Mouse (Mus musculus): Measurements from ENCODE around the gene Abhd15. TPM values are rescaled to one million over a fixed set of nuclear protein-coding genes. Genes with fewer than 3 reads are reported as not detected.

Gene Abhd15
- polyA plus RNA-seq, 2 experiments, result 0.76 to 2.3 TPM

- H3K4me2 ChIP-seq (ENCODE audit: low read depth), result peak overlapping the region; percentile 98
- peak overlapping the region; percentile 46 for H3K9ac ChIP-seq (replicated peaks)
- H3K36me3 ChIP-seq (replicated peaks; ENCODE audit: control insufficient read depth, insufficient read depth, low read depth), result no peaks in the 10 kb centered on the region
- peaks cover 37% of the 10 kb centered on the region for H3K27me3 ChIP-seq (ENCODE audit: control insufficient read depth, insufficient read depth, low read length)
- WGBS (ENCODE audit: insufficient replicate concordance), result 4% methylated on average over 19 of the region's 19 CpGs
- H3K4me1 ChIP-seq (replicated peaks; ENCODE audit: control insufficient read depth in 2 of 2, insufficient read depth in 2 of 2, low read length in 1 of 2), result peaks cover 18 to 21% of the 10 kb centered on the region in 2 experiments
- peak in 1 of 3 experiments; percentile 57 for DNase-seq (ENCODE audit: low read depth in 3 of 3, low spot score in 3 of 3)
- ATAC-seq (ENCODE audit: insufficient read depth), result peak; percentile 42
- TF ChIP-seq EP300 (IDR thresholded peaks at IDR 0.05; ENCODE audit: low read depth), result no peak
- no peak for TF ChIP-seq CTCF (IDR thresholded peaks at IDR 0.05; ENCODE audit: low read depth)
- H3K27ac ChIP-seq, result peak overlapping the region; percentile 16; the same call in 1 of the 2 replicates
- H3K4me3 ChIP-seq (ENCODE audit: insufficient read depth in 1 of 2, low read depth in 2 of 2, low read length in 2 of 2), result peak overlapping the region; percentile 36 to 80
- H3K9me3 ChIP-seq (ENCODE audit: control insufficient read depth, low read length), result no peaks in the 10 kb centered on the region
Measured at GRCm38 (mm10) chr11:77514281-77514831, 565 bp upstream of the Abhd15 start.

DNA sequence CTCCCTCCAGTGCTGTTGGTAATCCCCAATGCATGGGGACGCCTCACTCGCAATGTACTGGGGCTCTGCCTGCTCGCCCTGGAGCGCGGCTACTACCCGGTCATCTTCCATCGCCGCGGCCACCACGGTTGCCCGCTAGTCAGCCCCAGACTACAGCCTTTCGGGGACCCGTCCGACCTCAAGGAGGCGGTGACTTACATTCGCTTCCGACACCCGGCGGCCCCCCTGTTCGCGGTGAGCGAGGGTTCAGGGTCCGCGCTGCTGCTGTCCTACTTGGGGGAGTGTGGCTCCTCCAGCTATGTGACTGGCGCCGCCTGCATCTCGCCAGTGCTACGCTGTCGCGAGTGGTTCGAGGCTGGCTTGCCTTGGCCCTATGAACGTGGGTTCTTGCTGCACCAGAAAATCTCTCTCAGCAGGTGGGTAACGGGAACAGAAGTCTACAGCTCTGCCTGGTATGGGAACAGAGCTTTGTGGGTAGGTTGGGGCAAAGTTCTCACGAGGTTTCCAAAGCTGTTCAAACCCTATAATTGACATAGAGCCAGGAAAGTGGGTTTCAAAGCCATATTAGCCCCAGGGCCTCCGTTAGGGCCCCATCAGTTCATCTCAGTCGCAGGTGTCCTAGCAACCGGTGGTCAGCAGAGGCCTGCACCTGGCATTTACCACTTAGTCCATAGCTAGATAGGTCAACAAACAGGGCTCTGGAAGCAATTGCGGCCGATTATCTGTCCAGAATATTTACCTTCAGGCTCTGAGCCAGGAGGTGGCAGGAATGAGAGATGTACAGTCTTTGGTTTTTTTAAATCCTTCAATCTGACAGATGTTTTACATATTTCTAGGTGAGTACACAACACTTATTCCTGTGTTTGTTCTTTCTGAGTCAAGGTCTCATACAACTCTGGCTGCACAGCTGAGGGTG lies 974 bp downstream of the Abhd15 start, which contains the start of gene Trp53i13:
Gene Trp53i13, minus strand, starts transcription at position 344 of the 916 bp plus-strand sequence.
- Histone ChIP-seq H3K27me3 (ENCODE audit: control insufficient read depth, insufficient read depth, low read length) (peaks cover 37% of the 10 kb centered on the region), H3K9me3 (ENCODE audit: control insufficient read depth, low read length) (no peaks in the 10 kb centered on the region), H3K4me2 (ENCODE audit: low read depth) (peak within 1 kb of the TSS; percentile 98), H3K4me3 (ENCODE audit: insufficient read depth in 1 of 2, low read depth in 2 of 2, low read length in 2 of 2) (peak within 1 kb of the TSS; percentile 39 to 80), H3K4me1 (replicated peaks; ENCODE audit: control insufficient read depth in 2 of 2, insufficient read depth in 2 of 2, low read length in 1 of 2) (peaks cover 18 to 23% of the 10 kb centered on the region in 2 experiments), H3K36me3 (replicated peaks; ENCODE audit: control insufficient read depth, insufficient read depth, low read depth) (no peaks in the 10 kb centered on the region), H3K27ac (no peak within 1 kb of the TSS), H3K9ac (replicated peaks) (peak within 1 kb of the TSS; percentile 46)
- ATAC-seq (ENCODE audit: insufficient read depth), result no peak
- 12% methylated on average over 39 of the region's 39 CpGs for WGBS (ENCODE audit: insufficient replicate concordance)
- no peak for DNase-seq (ENCODE audit: low read depth in 3 of 3, low spot score in 3 of 3)
- no peak for TF ChIP-seq EP300 (IDR thresholded peaks at IDR 0.05; ENCODE audit: low read depth)
- TF ChIP-seq CTCF (IDR thresholded peaks at IDR 0.05; ENCODE audit: low read depth), result no peak

GRCm38 (mm10) chr11:77516553-77517425 lies 1.9 kb downstream of the Abhd15 start:
- Histone ChIP-seq H3K36me3 (replicated peaks; ENCODE audit: control insufficient read depth, insufficient read depth, low read depth) (no peaks in the 10 kb centered on the region), H3K4me1 (replicated peaks; ENCODE audit: control insufficient read depth in 2 of 2, insufficient read depth in 2 of 2, low read length in 1 of 2) (peaks cover 18 to 23% of the 10 kb centered on the region in 2 experiments), H3K4me2 (ENCODE audit: low read depth) (no peak overlapping the region; the same call in none of the 2 replicates), H3K9me3 (ENCODE audit: control insufficient read depth, low read length) (no peaks in the 10 kb centered on the region), H3K27me3 (ENCODE audit: control insufficient read depth, insufficient read depth, low read length) (peaks cover 37% of the 10 kb centered on the region), H3K9ac (replicated peaks) (no peak overlapping the region), H3K27ac (no peak overlapping the region), H3K4me3 (ENCODE audit: insufficient read depth in 1 of 2, low read depth in 2 of 2, low read length in 2 of 2) (no peak overlapping the region)
- 67% methylated on average over 5 of the region's 5 CpGs for WGBS (ENCODE audit: insufficient replicate concordance)
- ATAC-seq (ENCODE audit: insufficient read depth), result no peak
- TF ChIP-seq EP300 (IDR thresholded peaks at IDR 0.05; ENCODE audit: low read depth), result no peak
- TF ChIP-seq CTCF (IDR thresholded peaks at IDR 0.05; ENCODE audit: low read depth), result no peak
- DNase-seq (ENCODE audit: low read depth in 3 of 3, low spot score in 3 of 3), result no peak

- Histone ChIP-seq H3K9ac (replicated peaks) (no peak overlapping the region), H3K4me3 (ENCODE audit: insufficient read depth in 1 of 2, low read depth in 2 of 2, low read length in 2 of 2) (no peak overlapping the region), H3K36me3 (replicated peaks; ENCODE audit: control insufficient read depth, insufficient read depth, low read depth) (no peaks in the 10 kb centered on the region), H3K4me2 (ENCODE audit: low read depth) (no peak overlapping the region), H3K27me3 (ENCODE audit: control insufficient read depth, insufficient read depth, low read length) (peaks cover 37% of the 10 kb centered on the region), H3K27ac (no peak overlapping the region), H3K9me3 (ENCODE audit: control insufficient read depth, low read length) (no peaks in the 10 kb centered on the region), H3K4me1 (replicated peaks; ENCODE audit: control insufficient read depth in 2 of 2, insufficient read depth in 2 of 2, low read length in 1 of 2) (peaks cover 15 to 17% of the 10 kb centered on the region in 2 experiments)
- 55% methylated on average over 27 of the region's 27 CpGs for WGBS (ENCODE audit: insufficient replicate concordance)
- no peak for ATAC-seq (ENCODE audit: insufficient read depth)
- no peak for TF ChIP-seq EP300 (IDR thresholded peaks at IDR 0.05; ENCODE audit: low read depth)
- TF ChIP-seq CTCF (IDR thresholded peaks at IDR 0.05; ENCODE audit: low read depth), result no peak
- no peak for DNase-seq (ENCODE audit: low read depth in 3 of 3, low spot score in 3 of 3)
Measured at GRCm38 (mm10) chr11:77518051-77518798, 3.3 kb downstream of the Abhd15 start.

Data from liver, embryonic 14.5 days (tissue).